Mouse (Mus musculus): Measurements from ENCODE around the gene Olfr798.

DNA sequence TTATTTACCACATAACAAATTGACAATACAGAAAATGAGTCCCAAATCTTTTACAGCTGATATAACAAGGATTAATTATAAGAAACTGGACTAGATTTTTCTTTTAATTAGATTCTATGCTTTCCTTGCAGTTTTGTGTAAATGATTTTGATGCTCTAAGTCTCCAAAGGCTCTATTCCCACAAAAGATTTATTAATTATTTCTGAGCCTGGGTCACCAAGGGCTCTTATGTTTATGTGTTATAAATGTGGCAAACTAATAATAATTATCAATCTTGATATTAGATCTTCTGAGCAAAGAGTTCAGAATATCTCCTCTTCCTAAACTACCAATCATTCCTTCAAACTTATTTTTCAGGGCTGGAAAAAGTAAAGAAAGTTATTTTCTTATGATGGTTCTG is 29.7 kb upstream of the Olfr798 start, which contains the start of gene Olfr800:
- TF ChIP-seq CTCF (IDR thresholded peaks at IDR 0.05) (no peak), POLR2A (IDR thresholded peaks at IDR 0.05; ENCODE audit: insufficient read depth, low read depth, low read length) (no peak)
